Mouse (Mus musculus): ENCODE results near the gene Fcgr4.

The Fcgr4 gene

GRCm38 (mm10) chr1:171011733-171012132 lies 7.0 kb upstream of the Fcgr4 start:
- no peak for DNase-seq (ENCODE audit: low read depth, low spot score)

- no peak for DNase-seq (ENCODE audit: low read depth, low spot score)
These were observed 1.9 kb upstream of the Fcgr4 start for GRCm38 (mm10) chr1:171016676-171017356.

- DNase-seq (ENCODE audit: low read depth, low spot score), result no peak
These were observed 1.1 kb upstream of the Fcgr4 start for GRCm38 (mm10) chr1:171017468-171018158.

- no peak for DNase-seq (ENCODE audit: low read depth, low spot score)
These were observed 711 bp downstream of the Fcgr4 start for GRCm38 (mm10) chr1:171019311-171019950.

- no peak for DNase-seq (ENCODE audit: low read depth, low spot score)
These were observed 13.0 kb downstream of the Fcgr4 start for GRCm38 (mm10) chr1:171031752-171032151.

GRCm38 (mm10) chr1:171032691-171033090 lies 14.0 kb downstream of the Fcgr4 start:
- no peak for DNase-seq (ENCODE audit: low read depth, low spot score)

- no peak for DNase-seq (ENCODE audit: low read depth, low spot score)
These were observed 14.5 kb downstream of the Fcgr4 start for GRCm38 (mm10) chr1:171033196-171033595.

GRCm38 (mm10) chr1:171033756-171034155 lies 15.0 kb downstream of the Fcgr4 start:
- DNase-seq (ENCODE audit: low read depth, low spot score), result peak; percentile 65

GRCm38 (mm10) chr1:171034201-171034600 lies 15.5 kb downstream of the Fcgr4 start:
- no peak for DNase-seq (ENCODE audit: low read depth, low spot score)

- DNase-seq (ENCODE audit: low read depth, low spot score), result no peak
These were observed 16.9 kb downstream of the Fcgr4 start for GRCm38 (mm10) chr1:171035611-171036010.

- DNase-seq (ENCODE audit: low read depth, low spot score), result peak; percentile 68
These were observed 18.0 kb downstream of the Fcgr4 start for GRCm38 (mm10) chr1:171036550-171037324.

GRCm38 (mm10) chr1:171037861-171038721 lies 19.4 kb downstream of the Fcgr4 start:
- DNase-seq (ENCODE audit: low read depth, low spot score), result peak; percentile 63

GRCm38 (mm10) chr1:171039135-171039534 lies 20.4 kb downstream of the Fcgr4 start:
- no peak for DNase-seq (ENCODE audit: low read depth, low spot score)

GRCm38 (mm10) chr1:171039880-171040279 lies 21.2 kb downstream of the Fcgr4 start:
- DNase-seq (ENCODE audit: low read depth, low spot score), result no peak

- DNase-seq (ENCODE audit: low read depth, low spot score), result no peak
These were observed 25.0 kb downstream of the Fcgr4 start for GRCm38 (mm10) chr1:171043594-171044153.

GRCm38 (mm10) chr1:171044365-171045078 lies 25.8 kb downstream of the Fcgr4 start:
- peak; percentile 84 for DNase-seq (ENCODE audit: low read depth, low spot score)

- DNase-seq (ENCODE audit: low read depth, low spot score), result no peak
These were observed 26.4 kb downstream of the Fcgr4 start for GRCm38 (mm10) chr1:171045079-171045465.

- DNase-seq (ENCODE audit: low read depth, low spot score), result no peak
These were observed 27.8 kb downstream of the Fcgr4 start for GRCm38 (mm10) chr1:171046501-171046900.

- no peak for DNase-seq (ENCODE audit: low read depth, low spot score)
These were observed 30.5 kb downstream of the Fcgr4 start for GRCm38 (mm10) chr1:171049263-171049662.

GRCm38 (mm10) chr1:171050774-171051173 lies 32.1 kb downstream of the Fcgr4 start:
- DNase-seq (ENCODE audit: low read depth, low spot score), result no peak
